Mouse (Mus musculus): ENCODE data around the gene Gad2. TPM values are rescaled to one million over a fixed set of nuclear protein-coding genes. Genes with fewer than 3 reads are reported as not detected.

Gad2 gene
- total RNA-seq, 2 experiments from 2014 or later, result not detected

GRCm38 (mm10) chr2:22627819-22628432, 5.9 kb downstream of the Gad2 start:
- peak; percentile 82 for ATAC-seq (replicated peaks; ENCODE audit: low FRiP score, low TSS enrichment, poor library complexity, severe bottlenecking)

GRCm38 (mm10) chr2:22634766-22635165, 12.8 kb downstream of the Gad2 start:
- ATAC-seq (replicated peaks; ENCODE audit: low FRiP score, low TSS enrichment, poor library complexity, severe bottlenecking), result peak; percentile 84

- no peak for ATAC-seq (replicated peaks; ENCODE audit: low FRiP score, low TSS enrichment, poor library complexity, severe bottlenecking)
Measured at GRCm38 (mm10) chr2:22646134-22646533, 24.1 kb downstream of the Gad2 start.

GRCm38 (mm10) chr2:22648394-22648793, 26.4 kb downstream of the Gad2 start:
- ATAC-seq (replicated peaks; ENCODE audit: low FRiP score, low TSS enrichment, poor library complexity, severe bottlenecking), result no peak

GRCm38 (mm10) chr2:22651826-22652225, 29.8 kb downstream of the Gad2 start:
- ATAC-seq (replicated peaks; ENCODE audit: low FRiP score, low TSS enrichment, poor library complexity, severe bottlenecking), result no peak

- no peak for ATAC-seq (replicated peaks; ENCODE audit: low FRiP score, low TSS enrichment, poor library complexity, severe bottlenecking)
Measured at GRCm38 (mm10) chr2:22663731-22664130, 41.7 kb downstream of the Gad2 start.

GRCm38 (mm10) chr2:22670415-22670814, 48.4 kb downstream of the Gad2 start:
- no peak for ATAC-seq (replicated peaks; ENCODE audit: low FRiP score, low TSS enrichment, poor library complexity, severe bottlenecking)

- no peak for ATAC-seq (replicated peaks; ENCODE audit: low FRiP score, low TSS enrichment, poor library complexity, severe bottlenecking)
Measured at GRCm38 (mm10) chr2:22671348-22671747, 49.3 kb downstream of the Gad2 start.

GRCm38 (mm10) chr2:22677066-22677465, 55.1 kb downstream of the Gad2 start:
- no peak for ATAC-seq (replicated peaks; ENCODE audit: low FRiP score, low TSS enrichment, poor library complexity, severe bottlenecking)

GRCm38 (mm10) chr2:22679944-22680343, 57.9 kb downstream of the Gad2 start:
- no peak for ATAC-seq (replicated peaks; ENCODE audit: low FRiP score, low TSS enrichment, poor library complexity, severe bottlenecking)

GRCm38 (mm10) chr2:22689969-22690368, 68.0 kb downstream of the Gad2 start:
- ATAC-seq (replicated peaks; ENCODE audit: low FRiP score, low TSS enrichment, poor library complexity, severe bottlenecking), result peak; percentile 65

GRCm38 (mm10) chr2:22704780-22705727, 83.0 kb downstream of the Gad2 start:
- no peak for ATAC-seq (replicated peaks; ENCODE audit: low FRiP score, low TSS enrichment, poor library complexity, severe bottlenecking)

- ATAC-seq (replicated peaks; ENCODE audit: low FRiP score, low TSS enrichment, poor library complexity, severe bottlenecking), result no peak
Measured at GRCm38 (mm10) chr2:22706233-22706632, 84.2 kb downstream of the Gad2 start.

GRCm38 (mm10) chr2:22721522-22722470, 99.8 kb downstream of the Gad2 start:
- peak; percentile 100 for ATAC-seq (replicated peaks; ENCODE audit: low FRiP score, low TSS enrichment, poor library complexity, severe bottlenecking)

GRCm38 (mm10) chr2:22723927-22724534, 102.0 kb downstream of the Gad2 start:
- ATAC-seq (replicated peaks; ENCODE audit: low FRiP score, low TSS enrichment, poor library complexity, severe bottlenecking), result no peak

GRCm38 (mm10) chr2:22727113-22727512, 105.1 kb downstream of the Gad2 start:
- ATAC-seq (replicated peaks; ENCODE audit: low FRiP score, low TSS enrichment, poor library complexity, severe bottlenecking), result no peak

- no peak for ATAC-seq (replicated peaks; ENCODE audit: low FRiP score, low TSS enrichment, poor library complexity, severe bottlenecking)
Measured at GRCm38 (mm10) chr2:22736134-22736533, 114.1 kb downstream of the Gad2 start.

- ATAC-seq (replicated peaks; ENCODE audit: low FRiP score, low TSS enrichment, poor library complexity, severe bottlenecking), result no peak
Measured at GRCm38 (mm10) chr2:22739369-22739768, 117.4 kb downstream of the Gad2 start.

GRCm38 (mm10) chr2:22740441-22740840, 118.4 kb downstream of the Gad2 start:
- ATAC-seq (replicated peaks; ENCODE audit: low FRiP score, low TSS enrichment, poor library complexity, severe bottlenecking), result no peak

Data from megakaryocyte-erythroid progenitor cell, adult 5-6 weeks (primary cell).